Mouse (Mus musculus): Measurements from ENCODE around the gene Olfr30. TPM values are rescaled to one million over a fixed set of nuclear protein-coding genes. Genes with fewer than 3 reads are reported as not detected.

The Olfr30 gene
- polyA plus RNA-seq, 2 experiments = not detected

GRCm38 (mm10) chr11:58418336-58418735 is 43.7 kb downstream of the Olfr30 start:
- no peaks in the 10 kb centered on the region for H3K36me3 ChIP-seq (ENCODE audit: control insufficient read depth, insufficient read depth, low read length)
- WGBS = 64% methylated on average over 3 of the region's 3 CpGs
- H3K4me3 ChIP-seq (replicated peaks; ENCODE audit: low read length) = no peak overlapping the region
- no peaks in the 10 kb centered on the region for H3K4me1 ChIP-seq (ENCODE audit: control insufficient read depth, insufficient read depth, low read length)
- DNase-seq (ENCODE audit: low spot score) (peak; percentile 13), ATAC-seq (ENCODE audit: low FRiP score, low read depth) (no peak)
- H3K9me3 ChIP-seq (ENCODE audit: control insufficient read depth, low read length) = no peaks in the 10 kb centered on the region
- H3K9ac ChIP-seq (ENCODE audit: low read depth, low read length, severe bottlenecking) = no peak overlapping the region
- TF ChIP-seq POLR2A (IDR thresholded peaks at IDR 0.05; ENCODE audit: borderline replicate concordance, extremely low read depth, insufficient read depth, insufficient read length) = no peak
- H3K4me2 ChIP-seq (replicated peaks; ENCODE audit: low read depth, low read length, severe bottlenecking) = no peak overlapping the region
- H3K27me3 ChIP-seq (ENCODE audit: control insufficient read depth, insufficient read depth, low read length) = no peaks in the 10 kb centered on the region
- H3K27ac ChIP-seq (replicated peaks; ENCODE audit: low read depth, low read length) = no peak overlapping the region

- DNase-seq (ENCODE audit: low spot score) = no peak
- no peak for ATAC-seq (ENCODE audit: low FRiP score, low read depth)
- Histone ChIP-seq H3K27me3 (ENCODE audit: control insufficient read depth, insufficient read depth, low read length) (no peaks in the 10 kb centered on the region), H3K27ac (replicated peaks; ENCODE audit: low read depth, low read length) (no peak overlapping the region), H3K9me3 (ENCODE audit: control insufficient read depth, low read length) (no peaks in the 10 kb centered on the region), H3K4me2 (replicated peaks; ENCODE audit: low read depth, low read length, severe bottlenecking) (no peak overlapping the region), H3K36me3 (ENCODE audit: control insufficient read depth, insufficient read depth, low read length) (no peaks in the 10 kb centered on the region), H3K4me1 (ENCODE audit: control insufficient read depth, insufficient read depth, low read length) (no peaks in the 10 kb centered on the region), H3K9ac (ENCODE audit: low read depth, low read length, severe bottlenecking) (no peak overlapping the region), H3K4me3 (replicated peaks; ENCODE audit: low read length) (no peak overlapping the region)
- no peak for TF ChIP-seq POLR2A (IDR thresholded peaks at IDR 0.05; ENCODE audit: borderline replicate concordance, extremely low read depth, insufficient read depth, insufficient read length)
- 50% methylated on average over 3 of the region's 3 CpGs for WGBS
Observed at GRCm38 (mm10) chr11:58408066-58408465, 54.0 kb downstream of the Olfr30 start.

Other genes with a start within 250 kb of the Olfr30 start
- 0.06 and 0.09 TPM in 2 replicates for gene 4930438A08Rik, start 187.5 kb downstream of the Olfr30 start, polyA plus RNA-seq (2012; rRNA removed)
- gene 4930438A08Rik, start 187.5 kb downstream of the Olfr30 start, polyA plus RNA-seq (2014; fragmentation: Nextera tagmentation; extraction: Ambion mirVana) = 0.47 TPM in 1 of 2 replicates, not detected in the other
- 66.0 and 74.7 TPM in 2 replicates for gene Zfp692, start 155.2 kb downstream of the Olfr30 start, polyA plus RNA-seq (2012; rRNA removed)
- gene Zfp692, start 155.2 kb downstream of the Olfr30 start, polyA plus RNA-seq (2014; fragmentation: Nextera tagmentation; extraction: Ambion mirVana) = 18.3 and 18.8 TPM in 2 replicates
- 35.2 and 44.3 TPM in 2 replicates for gene Zfp672, start 131.9 kb downstream of the Olfr30 start, polyA plus RNA-seq (2012; rRNA removed)
- gene Zfp672, start 131.9 kb downstream of the Olfr30 start, polyA plus RNA-seq (2014; fragmentation: Nextera tagmentation; extraction: Ambion mirVana) = 40.7 and 42.4 TPM in 2 replicates
- 25.6 and 30.7 TPM in 2 replicates for gene Sh3bp5l, start 131.5 kb downstream of the Olfr30 start, polyA plus RNA-seq (2012; rRNA removed)
- 24.4 and 28.5 TPM in 2 replicates for gene Sh3bp5l, start 131.5 kb downstream of the Olfr30 start, polyA plus RNA-seq (2014; fragmentation: Nextera tagmentation; extraction: Ambion mirVana)
- 0.06 and 0.44 TPM in 2 replicates for gene Lypd8, start 83.2 kb downstream of the Olfr30 start, polyA plus RNA-seq (2012; rRNA removed)
- not detected in 2 replicates for gene Lypd8, start 83.2 kb downstream of the Olfr30 start, polyA plus RNA-seq (2014; fragmentation: Nextera tagmentation; extraction: Ambion mirVana)
- not detected in 2 replicates for gene 1810065E05Rik, start 41.2 kb downstream of the Olfr30 start, polyA plus RNA-seq (2012; rRNA removed)
- not detected in 2 replicates for gene 1810065E05Rik, start 41.2 kb downstream of the Olfr30 start, polyA plus RNA-seq (2014; fragmentation: Nextera tagmentation; extraction: Ambion mirVana)
- gene Gm12253, start 29.7 kb downstream of the Olfr30 start, polyA plus RNA-seq (2012; rRNA removed) = not detected in 2 replicates
- gene Gm12253, start 29.7 kb downstream of the Olfr30 start, polyA plus RNA-seq (2014; fragmentation: Nextera tagmentation; extraction: Ambion mirVana) = not detected in 2 replicates
- not detected in 2 replicates for gene Lypd9, start 9.3 kb downstream of the Olfr30 start, polyA plus RNA-seq (2012; rRNA removed)
- gene Lypd9, start 9.3 kb downstream of the Olfr30 start, polyA plus RNA-seq (2014; fragmentation: Nextera tagmentation; extraction: Ambion mirVana) = not detected in 2 replicates
- gene Olfr332, start 30.3 kb upstream of the Olfr30 start, polyA plus RNA-seq (2012; rRNA removed) = not detected in 2 replicates
- gene Olfr332, start 30.3 kb upstream of the Olfr30 start, polyA plus RNA-seq (2014; fragmentation: Nextera tagmentation; extraction: Ambion mirVana) = not detected in 2 replicates
- not detected in 2 replicates for gene Olfr331, start 40.3 kb upstream of the Olfr30 start, polyA plus RNA-seq (2012; rRNA removed)
- gene Olfr331, start 40.3 kb upstream of the Olfr30 start, polyA plus RNA-seq (2014; fragmentation: Nextera tagmentation; extraction: Ambion mirVana) = not detected in 2 replicates
- 0.06 TPM in 1 of 2 replicates, not detected in the other for gene Olfr330, start 72.6 kb upstream of the Olfr30 start, polyA plus RNA-seq (2012; rRNA removed)
- gene Olfr330, start 72.6 kb upstream of the Olfr30 start, polyA plus RNA-seq (2014; fragmentation: Nextera tagmentation; extraction: Ambion mirVana) = not detected in 2 replicates
- gene Olfr329-ps, start 84.2 kb upstream of the Olfr30 start, polyA plus RNA-seq (2012; rRNA removed) = 0.09 TPM in 1 of 2 replicates, not detected in the other
- gene Olfr329-ps, start 84.2 kb upstream of the Olfr30 start, polyA plus RNA-seq (2014; fragmentation: Nextera tagmentation; extraction: Ambion mirVana) = not detected in 2 replicates
- 0.01 TPM in 1 of 2 replicates, not detected in the other for gene Olfr328, start 93.4 kb upstream of the Olfr30 start, polyA plus RNA-seq (2012; rRNA removed)
- 0.07 and 0.11 TPM in 2 replicates for gene Olfr328, start 93.4 kb upstream of the Olfr30 start, polyA plus RNA-seq (2014; fragmentation: Nextera tagmentation; extraction: Ambion mirVana)
- 0.09 and 0.15 TPM in 2 replicates for gene Olfr224, start 108.3 kb upstream of the Olfr30 start, polyA plus RNA-seq (2012; rRNA removed)
- not detected in 2 replicates for gene Olfr224, start 108.3 kb upstream of the Olfr30 start, polyA plus RNA-seq (2014; fragmentation: Nextera tagmentation; extraction: Ambion mirVana)
- gene Olfr325, start 115.5 kb upstream of the Olfr30 start, polyA plus RNA-seq (2012; rRNA removed) = not detected in 2 replicates
- gene Olfr325, start 115.5 kb upstream of the Olfr30 start, polyA plus RNA-seq (2014; fragmentation: Nextera tagmentation; extraction: Ambion mirVana) = not detected in 2 replicates
- gene Olfr324, start 132.8 kb upstream of the Olfr30 start, polyA plus RNA-seq (2012; rRNA removed) = not detected in 2 replicates
- gene Olfr324, start 132.8 kb upstream of the Olfr30 start, polyA plus RNA-seq (2014; fragmentation: Nextera tagmentation; extraction: Ambion mirVana) = not detected in 2 replicates
- gene 2210407C18Rik, start 153.8 kb upstream of the Olfr30 start, polyA plus RNA-seq (2012; rRNA removed) = not detected in 2 replicates
- not detected in 2 replicates for gene 2210407C18Rik, start 153.8 kb upstream of the Olfr30 start, polyA plus RNA-seq (2014; fragmentation: Nextera tagmentation; extraction: Ambion mirVana)
- gene Olfr323, start 168.2 kb upstream of the Olfr30 start, polyA plus RNA-seq (2012; rRNA removed) = not detected in 2 replicates
- gene Olfr323, start 168.2 kb upstream of the Olfr30 start, polyA plus RNA-seq (2014; fragmentation: Nextera tagmentation; extraction: Ambion mirVana) = not detected in 2 replicates
- gene Trim58, start 178.2 kb upstream of the Olfr30 start, polyA plus RNA-seq (2012; rRNA removed) = 0.06 and 0.14 TPM in 2 replicates
- not detected in 2 replicates for gene Trim58, start 178.2 kb upstream of the Olfr30 start, polyA plus RNA-seq (2014; fragmentation: Nextera tagmentation; extraction: Ambion mirVana)
- gene Olfr322, start 196.5 kb upstream of the Olfr30 start, polyA plus RNA-seq (2012; rRNA removed) = not detected in 2 replicates
- not detected in 2 replicates for gene Olfr322, start 196.5 kb upstream of the Olfr30 start, polyA plus RNA-seq (2014; fragmentation: Nextera tagmentation; extraction: Ambion mirVana)
- gene Olfr320, start 218.8 kb upstream of the Olfr30 start, polyA plus RNA-seq (2012; rRNA removed) = not detected in 2 replicates
- not detected in 2 replicates for gene Olfr320, start 218.8 kb upstream of the Olfr30 start, polyA plus RNA-seq (2014; fragmentation: Nextera tagmentation; extraction: Ambion mirVana)
- gene Olfr319, start 236.9 kb upstream of the Olfr30 start, polyA plus RNA-seq (2012; rRNA removed) = not detected in 2 replicates
- gene Olfr319, start 236.9 kb upstream of the Olfr30 start, polyA plus RNA-seq (2014; fragmentation: Nextera tagmentation; extraction: Ambion mirVana) = not detected in 2 replicates